Mouse (Mus musculus) forebrain, embryonic 13.5 days (tissue): ENCODE measurements around the gene Nudcd3. TPM values are rescaled to one million over a fixed set of nuclear protein-coding genes. Genes with fewer than 3 reads are reported as not detected.

ENCODE experiments used
- ATAC-seq: fragments of 200-750 bp; cut with Nextera tagmentation; 2 replicates; pipeline ENCODE4 v1.8.0; 2017
- H3K27ac ChIP-seq: fragments of 300-500 bp; sonication (generic); 2 replicates; pipeline ENCODE4 v1.5.1; 2015; ENCODE audit warnings: inconsistent platforms, mild to moderate bottlenecking, moderate library complexity
- H3K27me3 ChIP-seq: fragments of 300-500 bp; sonication (generic); 2 replicates; pipeline ENCODE4 v1.6.1; 2015; ENCODE audit warnings: mild to moderate bottlenecking, inconsistent platforms
- H3K36me3 ChIP-seq: fragments of 300-500 bp; sonication (generic); 2 replicates; pipeline ENCODE4 v1.6.1; 2015; ENCODE audit warnings: mild to moderate bottlenecking, inconsistent platforms; ENCODE audit not compliant: poor library complexity, severe bottlenecking
- H3K4me1 ChIP-seq: fragments of 300-500 bp; sonication (generic); 2 replicates; pipeline ENCODE4 v1.6.1; 2015; ENCODE audit warnings: inconsistent platforms
- H3K4me2 ChIP-seq: fragments of 300-500 bp; sonication (generic); 2 replicates; pipeline ENCODE4 v1.6.1; 2015; ENCODE audit warnings: inconsistent platforms, mild to moderate bottlenecking, moderate library complexity
- H3K4me3 ChIP-seq: fragments of 300-500 bp; sonication (generic); 2 replicates; pipeline ENCODE4 v1.5.1; 2015; ENCODE audit warnings: mild to moderate bottlenecking, inconsistent platforms
- H3K9ac ChIP-seq: fragments of 300-500 bp; sonication (generic); 2 replicates; pipeline ENCODE4 v1.6.1; 2015; ENCODE audit warnings: mild to moderate bottlenecking, inconsistent platforms
- H3K9me3 ChIP-seq: fragments of 300-500 bp; sonication (generic); replicated peaks from 2 replicates; pipeline ENCODE4 v1.6.1; 2016; ENCODE audit warnings: inconsistent platforms
- WGBS: fragments of 180-500 bp; shearing (Covaris S2); methylation state at CpG from one replicate; pipeline ENCODE4 v1.1.7; 2015; 5-methylcytosine and 5-hydroxymethylcytosine counted together
- polyA plus RNA-seq: library from polyadenylated mRNA; unstranded; fragments of >200 nt; fragmentation: Nextera tagmentation; extraction: Ambion mirVana; gene quantifications from 2 replicates; pipeline ENCODE4 v1.2.1, GENCODE M21; 2015

Nudcd3 gene
- polyA plus RNA-seq, 1 experiment from 2014 or later, result 57.0 TPM

GRCm38 (mm10) chr11:6175506-6175905 lies 24.7 kb downstream of the Nudcd3 start:
- no peaks in the 10 kb centered on the region for H3K9me3 ChIP-seq
- no peak overlapping the region for H3K4me2 ChIP-seq
- ATAC-seq, result no peak
- H3K4me1 ChIP-seq, result peaks cover 28% of the 10 kb centered on the region
- H3K4me3 ChIP-seq, result no peak overlapping the region
- no peak overlapping the region for H3K27ac ChIP-seq
- WGBS, result 71% methylated on average over 1 of the region's 1 CpGs
- no peak overlapping the region for H3K9ac ChIP-seq
- H3K27me3 ChIP-seq, result no peaks in the 10 kb centered on the region
- no peaks in the 10 kb centered on the region for H3K36me3 ChIP-seq

DNA sequence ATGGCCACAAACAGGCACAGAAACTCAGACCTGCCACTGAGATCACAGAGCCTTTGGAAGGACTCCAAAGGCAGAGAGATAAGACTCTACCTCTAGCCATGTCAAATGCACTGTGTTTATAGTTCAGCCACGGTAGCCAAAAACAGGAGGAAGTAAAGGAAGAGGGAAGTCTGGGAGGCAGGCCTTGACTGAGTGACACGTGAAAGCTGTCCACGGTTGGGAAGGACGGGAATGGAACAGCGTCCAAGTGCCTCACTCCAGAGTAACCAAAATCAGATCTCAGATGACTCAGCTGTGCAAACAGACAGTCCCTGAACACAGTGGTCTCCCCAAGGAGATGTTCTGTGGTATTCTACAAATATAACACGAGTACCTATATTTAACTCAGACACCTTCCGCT lies 25.5 kb downstream of the Nudcd3 start:
- WGBS, result 86% methylated on average over 7 of the region's 7 CpGs
- Histone ChIP-seq H3K9ac (no peak overlapping the region), H3K9me3 (no peaks in the 10 kb centered on the region), H3K4me1 (peaks cover 26% of the 10 kb centered on the region), H3K4me2 (no peak overlapping the region), H3K27me3 (no peaks in the 10 kb centered on the region), H3K4me3 (no peak overlapping the region), H3K36me3 (no peaks in the 10 kb centered on the region), H3K27ac (no peak overlapping the region)
- ATAC-seq, result no peak

DNA sequence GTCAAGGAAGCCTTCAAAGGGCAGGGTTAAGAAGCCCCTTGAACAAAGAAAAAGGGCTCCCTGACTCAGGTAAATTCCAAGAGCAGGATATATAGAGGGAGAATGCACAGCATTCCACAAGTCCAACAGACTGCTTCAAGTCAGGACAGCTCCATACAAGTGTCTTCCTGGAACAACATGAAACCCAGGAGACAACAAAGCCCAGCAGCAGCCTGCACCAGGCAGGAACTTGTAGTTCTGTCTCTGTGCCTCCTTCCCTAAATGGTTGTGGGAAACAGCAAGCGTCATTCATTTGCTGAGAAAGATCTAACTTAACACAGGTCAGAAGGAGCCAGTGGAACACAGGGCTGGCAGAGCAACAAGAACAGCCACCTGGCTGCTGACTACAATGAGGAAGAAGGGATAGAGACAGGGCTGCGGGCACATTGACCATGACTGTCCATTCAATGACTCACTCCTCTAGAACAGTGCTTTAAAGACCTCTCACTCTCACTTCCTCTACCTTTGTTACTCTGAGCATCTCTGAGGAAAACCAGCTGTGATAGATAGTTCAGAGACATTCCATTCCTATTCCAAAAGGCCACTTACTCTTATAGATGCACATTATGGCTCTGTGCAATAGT lies 31.1 kb downstream of the Nudcd3 start:
- H3K4me1 ChIP-seq, result no peaks in the 10 kb centered on the region
- no peak overlapping the region for H3K4me3 ChIP-seq
- 83% methylated on average over 2 of the region's 2 CpGs for WGBS
- no peaks in the 10 kb centered on the region for H3K9me3 ChIP-seq
- H3K27me3 ChIP-seq, result no peaks in the 10 kb centered on the region
- no peaks in the 10 kb centered on the region for H3K36me3 ChIP-seq
- no peak overlapping the region for H3K4me2 ChIP-seq
- ATAC-seq, result no peak
- H3K9ac ChIP-seq, result no peak overlapping the region
- H3K27ac ChIP-seq, result no peak overlapping the region

DNA sequence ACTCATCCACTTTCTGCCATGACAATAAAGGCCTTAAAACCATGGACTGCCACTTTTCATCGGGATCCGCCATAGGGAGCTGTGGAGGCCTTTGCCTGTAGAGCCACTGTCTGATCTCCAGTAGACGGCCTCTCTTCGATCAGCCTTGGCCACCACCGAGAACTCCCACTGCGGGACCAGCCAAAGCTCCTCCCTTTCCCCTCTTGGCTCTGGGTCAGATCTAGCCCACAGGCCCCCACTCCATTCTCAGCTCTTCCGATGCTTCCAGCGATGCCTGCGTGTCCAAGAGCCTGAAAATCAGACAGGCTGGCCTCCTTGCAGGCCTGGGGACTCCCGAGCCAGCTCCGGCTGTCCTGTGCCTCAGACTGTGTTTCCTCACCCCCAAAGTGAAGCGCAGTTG lies 33.9 kb downstream of the Nudcd3 start:
- H3K9me3 ChIP-seq, result no peaks in the 10 kb centered on the region
- no peaks in the 10 kb centered on the region for H3K27me3 ChIP-seq
- no peaks in the 10 kb centered on the region for H3K4me1 ChIP-seq
- 85% methylated on average over 11 of the region's 12 CpGs for WGBS
- no peak overlapping the region for H3K9ac ChIP-seq
- no peaks in the 10 kb centered on the region for H3K36me3 ChIP-seq
- ATAC-seq, result no peak
- H3K27ac ChIP-seq, result no peak overlapping the region
- no peak overlapping the region for H3K4me3 ChIP-seq
- no peak overlapping the region for H3K4me2 ChIP-seq

DNA sequence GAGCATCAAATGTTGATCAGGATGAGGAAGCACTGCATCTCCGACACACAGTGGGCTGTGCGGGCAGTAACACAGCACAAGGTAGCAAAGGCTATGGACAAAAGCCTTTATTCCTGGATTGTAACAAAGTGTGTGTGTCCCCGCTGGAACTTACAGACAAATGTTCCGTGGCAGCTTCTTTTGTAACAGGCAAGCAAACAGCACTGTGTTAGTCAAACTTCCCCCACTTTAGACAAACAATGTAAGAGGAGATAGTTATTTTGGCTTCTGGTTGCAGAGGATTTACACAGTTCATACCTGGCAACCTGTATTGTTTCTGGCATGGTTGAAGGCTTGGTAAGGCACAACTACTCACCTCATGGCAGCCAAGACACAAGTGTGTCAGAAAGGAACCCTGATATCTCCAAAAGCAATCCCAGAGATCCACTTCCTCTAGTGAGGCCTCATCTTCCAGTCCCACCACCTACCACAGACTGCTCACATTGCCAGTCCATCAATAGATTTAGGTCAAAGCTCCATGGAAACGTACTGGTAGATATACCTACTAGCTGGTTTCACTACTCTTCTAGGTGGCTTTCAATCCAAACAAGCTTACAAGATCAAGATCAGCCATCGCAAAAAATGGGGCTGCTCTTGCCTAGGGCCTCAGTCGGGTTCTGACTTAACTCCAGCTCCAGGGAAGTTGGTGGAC lies 34.7 kb downstream of the Nudcd3 start:
- H3K4me2 ChIP-seq, result no peak overlapping the region
- no peak overlapping the region for H3K27ac ChIP-seq
- H3K9me3 ChIP-seq, result no peaks in the 10 kb centered on the region
- no peak for ATAC-seq
- WGBS, result 96% methylated on average over 7 of the region's 7 CpGs
- no peaks in the 10 kb centered on the region for H3K27me3 ChIP-seq
- peaks cover 6% of the 10 kb centered on the region; the same call in 1 of the 2 replicates for H3K4me1 ChIP-seq
- H3K9ac ChIP-seq, result no peak overlapping the region
- no peak overlapping the region for H3K4me3 ChIP-seq
- no peaks in the 10 kb centered on the region for H3K36me3 ChIP-seq

DNA sequence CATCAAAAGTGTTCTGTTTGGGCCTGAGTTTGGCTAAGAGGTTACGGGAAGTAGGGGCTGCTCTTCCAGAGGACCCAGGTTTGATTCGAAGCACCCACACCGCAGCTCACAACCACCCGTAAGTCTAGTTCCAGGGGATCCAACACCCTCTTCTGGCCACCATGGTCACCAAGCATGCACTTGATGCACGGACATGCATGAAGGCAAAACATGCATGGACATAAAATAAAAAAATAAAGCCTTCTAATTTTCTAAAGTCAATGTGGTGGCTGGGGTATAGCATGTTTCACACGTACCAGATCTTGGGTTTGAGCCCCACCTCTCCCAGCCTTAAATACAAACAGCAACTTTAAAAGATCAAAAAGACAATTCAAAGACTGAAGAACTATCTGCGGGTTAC lies 35.4 kb downstream of the Nudcd3 start:
- H3K4me2 ChIP-seq, result no peak overlapping the region
- H3K9ac ChIP-seq, result no peak overlapping the region
- no peaks in the 10 kb centered on the region for H3K36me3 ChIP-seq
- no peaks in the 10 kb centered on the region for H3K9me3 ChIP-seq
- H3K27me3 ChIP-seq, result no peaks in the 10 kb centered on the region
- no peak overlapping the region for H3K4me3 ChIP-seq
- ATAC-seq, result no peak
- WGBS, result 97% methylated on average over 7 of the region's 7 CpGs
- peaks cover 7% of the 10 kb centered on the region; the same call in 1 of the 2 replicates for H3K4me1 ChIP-seq
- no peak overlapping the region for H3K27ac ChIP-seq

DNA sequence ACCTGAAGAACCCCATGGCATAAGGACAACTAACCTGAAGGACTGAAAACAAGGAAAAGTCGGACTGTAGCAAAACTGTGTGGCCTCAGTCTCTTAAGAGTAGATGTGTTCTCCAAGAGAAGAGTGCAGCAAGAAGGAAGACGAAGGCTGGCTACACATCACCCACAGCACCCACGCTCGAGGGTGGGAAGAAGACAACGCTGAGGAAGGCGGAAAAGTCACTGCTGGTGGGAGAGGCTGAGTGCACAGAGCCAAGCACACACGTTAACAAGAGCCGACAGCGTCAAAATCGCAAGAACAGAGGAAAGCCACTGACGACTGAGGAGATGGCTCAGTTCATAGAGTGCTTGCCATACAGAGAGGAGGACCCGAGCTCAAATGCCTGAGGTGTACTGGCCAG lies 36.5 kb downstream of the Nudcd3 start:
- WGBS, result 92% methylated on average over 12 of the region's 12 CpGs
- Histone ChIP-seq H3K9ac (no peak overlapping the region), H3K4me2 (no peak overlapping the region), H3K27ac (no peak overlapping the region), H3K4me3 (no peak overlapping the region), H3K27me3 (no peaks in the 10 kb centered on the region), H3K36me3 (no peaks in the 10 kb centered on the region), H3K9me3 (no peaks in the 10 kb centered on the region), H3K4me1 (peaks cover 7% of the 10 kb centered on the region; the same call in 1 of the 2 replicates)
- no peak for ATAC-seq

- H3K36me3 ChIP-seq, result no peaks in the 10 kb centered on the region
- WGBS, result over 99% methylated on average over 3 of the region's 3 CpGs
- no peaks in the 10 kb centered on the region for H3K27me3 ChIP-seq
- no peak overlapping the region for H3K27ac ChIP-seq
- peaks cover 7% of the 10 kb centered on the region; the same call in 1 of the 2 replicates for H3K4me1 ChIP-seq
- no peak overlapping the region for H3K4me3 ChIP-seq
- H3K9ac ChIP-seq, result no peak overlapping the region
- H3K4me2 ChIP-seq, result no peak overlapping the region
- ATAC-seq, result no peak
- H3K9me3 ChIP-seq, result no peaks in the 10 kb centered on the region
Measured at GRCm38 (mm10) chr11:6163062-6163461, 37.2 kb downstream of the Nudcd3 start.

GRCm38 (mm10) chr11:6161549-6161948 lies 38.7 kb downstream of the Nudcd3 start:
- H3K4me3 ChIP-seq, result no peak overlapping the region
- no peak overlapping the region for H3K27ac ChIP-seq
- no peak overlapping the region for H3K4me2 ChIP-seq
- H3K9me3 ChIP-seq, result no peaks in the 10 kb centered on the region
- no peak overlapping the region for H3K9ac ChIP-seq
- peaks cover 11% of the 10 kb centered on the region; the same call in 1 of the 2 replicates for H3K4me1 ChIP-seq
- no peaks in the 10 kb centered on the region for H3K27me3 ChIP-seq
- ATAC-seq, result no peak
- no peaks in the 10 kb centered on the region for H3K36me3 ChIP-seq

- H3K4me1 ChIP-seq, result peaks cover 11% of the 10 kb centered on the region; the same call in 1 of the 2 replicates
- 83% methylated on average over 3 of the region's 3 CpGs for WGBS
- ATAC-seq, result no peak
- H3K27ac ChIP-seq, result no peak overlapping the region
- H3K4me3 ChIP-seq, result no peak overlapping the region
- no peaks in the 10 kb centered on the region for H3K9me3 ChIP-seq
- H3K27me3 ChIP-seq, result no peaks in the 10 kb centered on the region
- no peak overlapping the region for H3K4me2 ChIP-seq
- no peak overlapping the region for H3K9ac ChIP-seq
- H3K36me3 ChIP-seq, result no peaks in the 10 kb centered on the region
Measured at GRCm38 (mm10) chr11:6160663-6161271, 39.4 kb downstream of the Nudcd3 start.

DNA sequence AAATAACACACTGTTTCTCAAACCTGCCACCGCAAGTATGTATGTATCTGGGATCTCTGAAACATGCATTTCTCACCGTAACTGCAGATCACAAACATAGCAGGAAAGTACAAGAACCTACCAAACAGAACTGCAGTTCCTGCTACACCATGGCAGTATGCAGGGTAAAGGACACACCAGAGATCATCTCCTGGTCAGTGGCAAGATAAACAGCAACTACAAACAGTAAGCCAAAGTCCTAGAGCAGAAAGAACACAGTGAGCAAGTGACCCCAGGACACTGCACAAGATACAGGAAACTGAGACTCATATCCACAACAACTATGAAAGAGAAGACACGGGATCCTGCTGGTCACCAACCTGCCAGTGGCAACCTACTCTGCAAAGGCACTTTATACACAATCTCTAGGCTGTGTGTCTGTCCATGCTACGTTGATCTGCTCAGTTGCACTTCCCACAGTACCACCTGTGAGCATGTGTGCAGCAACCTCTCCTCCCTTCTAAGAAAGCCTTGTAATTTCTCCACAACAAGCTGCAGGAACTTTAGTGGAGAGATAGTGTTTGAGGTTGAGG lies 40.4 kb downstream of the Nudcd3 start:
- Histone ChIP-seq H3K4me2 (no peak overlapping the region), H3K4me1 (peaks cover 14% of the 10 kb centered on the region), H3K9me3 (no peaks in the 10 kb centered on the region), H3K27ac (no peak overlapping the region), H3K4me3 (no peak overlapping the region), H3K9ac (no peak overlapping the region), H3K36me3 (no peaks in the 10 kb centered on the region), H3K27me3 (no peaks in the 10 kb centered on the region)
- ATAC-seq, result no peak
- WGBS, result 94% methylated on average over 4 of the region's 4 CpGs

DNA sequence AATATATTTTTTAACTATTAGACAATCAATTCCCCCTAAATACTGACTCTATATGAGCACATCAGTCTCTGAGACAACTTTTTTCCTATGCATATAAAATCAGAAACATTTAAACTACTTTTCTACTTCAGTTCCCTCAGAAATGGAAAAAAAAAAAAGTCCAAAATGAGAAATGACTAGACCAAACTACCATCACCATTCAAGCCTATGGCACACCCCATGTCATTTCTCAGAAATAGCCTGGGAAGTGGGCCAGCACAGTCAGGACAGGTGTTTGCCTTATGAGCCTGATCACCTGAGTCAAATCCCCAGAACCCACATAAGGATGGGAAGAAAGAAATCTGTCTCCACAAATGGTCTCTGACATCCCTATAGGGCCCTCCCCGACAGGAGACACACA lies 41.7 kb downstream of the Nudcd3 start:
- WGBS, result 84% methylated on average over 1 of the region's 1 CpGs
- no peaks in the 10 kb centered on the region for H3K36me3 ChIP-seq
- no peak overlapping the region for H3K27ac ChIP-seq
- no peak overlapping the region for H3K4me2 ChIP-seq
- H3K4me3 ChIP-seq, result no peak overlapping the region
- no peak for ATAC-seq
- no peak overlapping the region for H3K9ac ChIP-seq
- no peaks in the 10 kb centered on the region for H3K27me3 ChIP-seq
- H3K4me1 ChIP-seq, result peaks cover 25% of the 10 kb centered on the region
- no peaks in the 10 kb centered on the region for H3K9me3 ChIP-seq
